Mouse (Mus musculus) G1E (cell line): ENCODE data around the gene Ralgapa2.

Experiments
- CTCF ChIP-seq: IDR thresholded peaks from 2 replicates; pipeline ENCODE4 v1.5.1; 2012; ENCODE audit warnings: low read depth, low read length, inconsistent platforms, mixed read lengths
- GATA1 ChIP-seq: IDR thresholded peaks from 2 replicates; pipeline ENCODE4 v1.6.1; 2012; ENCODE audit warnings: borderline replicate concordance, low read length, inconsistent platforms, mixed read lengths
- GATA2 ChIP-seq: IDR thresholded peaks from 2 replicates; pipeline ENCODE4 v1.6.1; 2012; ENCODE audit warnings: low read depth, low read length, inconsistent platforms, borderline replicate concordance
- POLR2AphosphoS5 ChIP-seq: IDR thresholded peaks from 2 replicates; pipeline ENCODE4 v1.6.1; 2012; ENCODE audit warnings: low read depth, low read length, inconsistent platforms; ENCODE audit not compliant: insufficient replicate concordance
- TAL1 ChIP-seq: conservative IDR thresholded peaks from 2 replicates; pipeline ENCODE4 v1.6.1; 2012; ENCODE audit warnings: low read depth, low read length, inconsistent platforms, mixed read lengths

DNA sequence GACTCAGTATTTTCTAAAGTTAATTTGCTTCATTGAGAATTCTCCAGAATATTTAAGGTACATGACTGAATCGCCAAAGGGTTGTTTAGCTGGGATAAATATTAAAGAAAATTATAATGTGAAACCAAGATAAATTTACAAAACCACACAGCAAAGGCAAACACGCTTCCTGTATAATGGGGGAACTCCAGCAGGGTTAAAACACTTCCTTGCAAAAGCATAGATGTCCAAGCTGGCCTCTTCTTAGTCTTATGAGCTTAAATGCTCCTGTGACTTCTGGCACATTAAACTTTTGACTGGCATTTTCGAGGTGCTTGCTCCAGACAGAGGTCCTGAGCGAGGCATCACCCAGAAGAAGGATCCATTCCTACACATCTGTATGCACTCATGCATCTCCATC lies 188.6 kb downstream of the Ralgapa2 start:
- TF ChIP-seq GATA1, result no peak
- TF ChIP-seq CTCF, result no peak
- no peak for TF ChIP-seq TAL1
- no peak for TF ChIP-seq POLR2AphosphoS5
- TF ChIP-seq GATA2, result no peak
